Mouse (Mus musculus) right cerebral cortex, adult 2 months (tissue): Measurements from ENCODE around the gene Snupn.
"Not testable (repeated sequence)": the region's sequence is repeated elsewhere in the genome, so short reads cannot be mapped to it uniquely, and the experiment has no call there.

Experiments used
- DNase-seq, 2 experiments: peaks; one replicate each; pipeline ENCODE4 v3.0.0; 2021 to 2022; ENCODE audit warnings: low spot score in 2 of 2

The Snupn gene

GRCm38 (mm10) chr9:56929496-56929895 is 21.2 kb upstream of the Snupn start:
- no peak for DNase-seq

GRCm38 (mm10) chr9:56930556-56930955 is 20.1 kb upstream of the Snupn start:
- no peak for DNase-seq

DNA sequence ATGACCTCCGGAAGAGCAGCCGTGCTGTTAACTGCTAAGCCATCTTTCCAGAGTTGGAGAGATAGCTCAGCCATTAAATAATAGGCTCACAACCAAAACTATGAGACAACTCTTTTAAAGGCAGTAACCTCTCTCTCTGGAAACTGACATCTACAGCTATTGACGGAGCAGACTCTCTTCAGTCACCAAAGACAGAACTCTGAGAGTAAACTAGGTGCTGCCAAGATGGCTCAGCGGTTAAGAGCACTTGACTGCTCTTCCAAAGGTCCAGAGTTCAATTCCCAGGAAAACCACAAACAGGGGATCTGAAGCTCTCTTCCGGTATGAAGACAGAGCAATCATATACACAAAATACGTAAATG is 13.8 kb upstream of the Snupn start:
- no peak for DNase-seq

GRCm38 (mm10) chr9:56937223-56938160 is 13.2 kb upstream of the Snupn start, which contains the start of gene Imp3:
Imp3 (plus strand) TSS chr9:56937475.
- DNase-seq = peak; percentile 92 to 93

DNA sequence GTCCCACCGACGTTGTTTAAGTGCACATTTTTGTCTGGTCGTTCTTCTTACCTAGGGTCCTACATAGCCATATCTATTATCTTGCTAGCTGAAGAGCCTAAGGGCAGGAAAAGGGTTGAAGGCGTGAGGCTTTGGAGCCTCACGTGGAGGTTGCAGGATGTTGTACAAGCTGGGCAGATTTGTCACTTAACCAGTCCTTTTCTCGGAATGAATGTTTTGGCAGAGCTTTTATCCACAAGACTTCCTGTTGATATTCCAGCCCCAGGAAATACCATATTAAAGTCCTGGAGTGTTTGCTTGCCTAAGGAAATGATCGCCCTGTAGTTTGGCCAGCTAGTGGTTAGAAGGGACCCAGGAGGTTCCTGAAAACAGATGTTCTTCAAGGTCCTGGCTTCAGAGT is 12.3 kb upstream of the Snupn start:
- DNase-seq = no peak

- peak; percentile 45 to 58 for DNase-seq
Measured at GRCm38 (mm10) chr9:56947481-56947880, 3.2 kb upstream of the Snupn start.

GRCm38 (mm10) chr9:56948699-56949098 is 2.0 kb upstream of the Snupn start:
- not testable (repeated sequence) for DNase-seq

- no peak for DNase-seq
Measured at GRCm38 (mm10) chr9:56949767-56950166, 911 bp upstream of the Snupn start.

- no peak for DNase-seq
Measured at GRCm38 (mm10) chr9:56953562-56953961, 2.9 kb downstream of the Snupn start.

DNA sequence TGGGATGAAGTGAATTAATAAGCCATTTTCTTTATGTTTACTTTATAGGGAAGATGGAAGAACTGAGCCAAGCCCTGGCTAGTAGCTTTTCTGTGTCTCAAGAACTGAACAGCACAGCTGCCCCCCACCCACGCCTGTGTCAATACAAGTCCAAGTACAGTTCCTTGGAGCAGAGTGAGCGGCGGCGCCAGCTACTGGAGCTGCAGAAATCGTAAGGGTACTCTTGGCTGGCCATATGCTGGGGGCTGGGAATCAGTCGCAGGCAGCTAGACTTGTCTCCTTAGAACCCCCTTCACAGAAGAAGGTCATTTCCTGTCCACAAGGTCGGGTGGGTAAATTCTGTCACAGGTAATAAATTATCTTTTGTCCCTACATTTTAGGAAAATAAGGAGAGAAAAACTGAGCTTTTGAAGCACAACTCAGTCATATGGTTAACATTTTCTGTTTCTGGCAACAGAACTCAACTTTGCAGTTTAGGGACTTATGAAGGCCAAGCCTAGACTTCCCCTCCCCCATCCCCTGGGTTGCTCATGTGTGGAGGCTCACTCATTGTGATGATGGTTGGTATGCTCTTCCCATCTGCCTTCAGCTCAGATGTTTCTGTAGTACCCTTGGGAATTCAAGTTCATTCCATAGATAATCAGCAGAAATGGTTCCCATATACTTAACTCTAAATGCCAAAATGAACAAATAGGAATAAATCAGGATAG is 6.4 kb downstream of the Snupn start:
- DNase-seq = no peak

- no peak for DNase-seq
Measured at GRCm38 (mm10) chr9:56958689-56959088, 8.0 kb downstream of the Snupn start.

- DNase-seq = no peak
Measured at GRCm38 (mm10) chr9:56961591-56961990, 10.9 kb downstream of the Snupn start.

DNA sequence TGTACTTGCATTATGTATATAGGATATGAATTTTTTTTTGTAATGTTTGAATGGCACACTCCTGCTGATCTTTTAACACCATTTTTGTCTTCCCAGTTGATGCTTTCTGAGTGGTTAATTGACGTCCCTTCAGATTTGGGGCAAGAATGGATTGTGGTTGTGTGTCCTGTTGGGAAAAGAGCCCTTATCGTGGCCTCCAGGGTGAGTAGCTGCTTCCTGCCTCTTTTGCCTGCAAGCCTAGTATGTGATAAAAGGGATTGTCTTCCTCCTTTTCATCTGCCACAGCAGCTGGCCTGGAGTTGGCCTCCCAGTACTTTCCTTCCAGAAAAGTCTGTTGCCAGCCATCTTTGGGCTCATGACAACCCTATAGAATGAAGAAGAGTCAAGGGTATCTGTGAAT is 19.5 kb downstream of the Snupn start:
- DNase-seq = no peak

DNA sequence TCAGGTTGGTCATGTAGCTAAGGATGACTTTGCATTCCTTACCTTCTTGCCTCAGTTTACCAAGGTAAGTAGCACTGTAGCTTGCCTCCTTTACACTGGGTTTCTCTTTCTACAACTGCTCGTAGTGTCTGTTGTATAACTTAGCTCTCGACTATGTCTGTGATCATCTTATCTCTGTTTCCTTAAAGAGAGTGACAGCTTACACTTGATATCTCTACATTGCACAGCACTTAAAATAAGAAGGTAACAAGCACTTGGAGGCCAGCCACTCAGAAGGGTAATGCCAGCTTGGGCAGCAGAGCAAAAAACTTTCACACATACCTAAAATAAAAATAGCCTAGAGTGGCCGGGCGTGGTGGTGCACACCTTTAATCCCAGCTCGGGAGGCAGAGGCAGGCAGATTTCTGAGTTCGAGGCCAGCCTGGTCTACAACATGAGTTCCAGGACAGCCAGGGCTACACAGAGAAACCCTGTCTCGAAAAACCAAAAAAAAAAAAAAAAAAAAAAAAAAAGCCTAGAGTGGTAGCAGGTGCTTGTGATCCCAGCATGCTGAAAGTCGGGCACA is 23.4 kb downstream of the Snupn start:
- DNase-seq = no peak

- DNase-seq = no peak
Measured at GRCm38 (mm10) chr9:56975199-56975598, 24.5 kb downstream of the Snupn start.

DNA sequence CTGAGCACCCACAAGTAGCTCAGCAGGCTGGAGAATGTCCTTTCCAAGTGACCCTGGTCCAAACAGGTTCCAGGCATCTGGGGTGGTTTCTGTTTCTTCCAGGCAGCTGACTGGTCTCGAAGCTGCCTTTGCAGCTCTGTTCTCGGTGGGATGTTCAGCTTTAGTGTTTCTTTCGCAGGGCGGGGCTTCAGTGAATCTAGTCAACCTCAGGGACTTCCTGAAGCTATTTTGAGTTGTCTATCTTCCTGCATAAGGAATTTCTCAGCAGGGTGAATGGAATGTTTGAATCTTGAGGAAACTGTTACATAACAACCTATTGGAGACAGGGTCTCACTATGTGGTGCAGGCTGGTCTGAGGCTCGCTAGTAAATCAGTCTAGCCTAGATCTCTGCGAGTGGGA is 29.5 kb downstream of the Snupn start:
- no peak for DNase-seq

DNA sequence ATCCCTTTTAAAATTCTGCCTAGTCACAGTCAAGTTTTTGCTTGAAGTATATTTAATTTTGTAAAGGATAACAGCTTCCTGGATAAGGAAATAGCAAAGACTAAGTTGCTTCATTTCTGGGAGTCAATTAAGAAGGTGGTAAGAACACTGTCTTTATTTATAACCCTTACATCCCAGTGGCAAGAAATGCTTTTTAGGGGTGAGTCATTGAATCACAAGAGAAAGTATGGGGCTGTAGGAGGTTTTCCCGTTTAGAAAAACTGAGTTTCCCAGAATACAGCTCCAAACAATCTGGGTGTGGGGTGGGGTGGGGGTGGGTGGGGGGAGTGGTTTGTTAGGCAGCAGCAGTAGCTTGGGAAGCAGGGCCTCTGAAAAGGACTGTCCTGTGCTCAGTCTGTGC is 30.8 kb downstream of the Snupn start:
- DNase-seq = no peak

GRCm38 (mm10) chr9:56994286-56995197 is 43.9 kb downstream of the Snupn start, which contains the start of gene Ptpn9:
Ptpn9 (plus strand) TSS chr9:56994923.
- DNase-seq = peak; percentile 88 to 89

- peak; percentile 45 to 49 for DNase-seq
Measured at GRCm38 (mm10) chr9:56995198-56996027, 44.7 kb downstream of the Snupn start.

DNA sequence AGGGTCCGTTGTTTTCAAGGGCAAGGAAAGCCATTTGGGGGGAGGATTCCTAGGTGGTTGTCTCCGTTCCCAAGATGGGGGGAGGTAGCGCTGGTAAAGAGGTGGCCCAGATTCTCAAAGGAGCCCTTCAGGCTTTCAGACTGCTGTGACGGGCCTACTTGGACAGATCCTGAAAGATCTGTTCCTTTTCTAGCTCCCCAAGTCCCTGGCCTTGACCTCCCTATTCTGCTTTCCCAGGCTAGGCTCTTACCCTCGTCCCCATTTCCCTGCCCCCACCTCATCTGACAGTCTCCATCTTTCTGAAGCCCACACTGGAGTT is 45.3 kb downstream of the Snupn start:
- DNase-seq = peak; percentile 29 to 39

GRCm38 (mm10) chr9:56997206-56997605 is 46.5 kb downstream of the Snupn start:
- not testable (repeated sequence) for DNase-seq
